Mouse (Mus musculus) spleen, adult 2 months (tissue): ENCODE results near the gene Prune1. TPM values are rescaled to one million over a fixed set of nuclear protein-coding genes. Genes with fewer than 3 reads are reported as not detected.
A peak's percentile ranks its signal among the peaks of the same experiment; 100 is the strongest.

Source experiments
- DNase-seq, 2 experiments: peaks; one replicate each; pipeline versions ENCODE4 v3.0.0 to v3.0.0-alpha.2; 2012 to 2021; ENCODE audit warnings: low spot score in 2 of 2, low read depth in 1 of 2
- H3K27ac ChIP-seq: fragments of 200-500 bp; 2 replicates; pipeline ENCODE4 v1.5.1; 2012; ENCODE audit warnings: low read length, inconsistent platforms; ENCODE audit not compliant: insufficient read depth
- H3K27me3 ChIP-seq: fragments of 200-500 bp; 2 replicates; pipeline ENCODE4 v1.6.1; 2012; ENCODE audit warnings: mild to moderate bottlenecking, moderate library complexity, low read length, inconsistent platforms; ENCODE audit not compliant: control insufficient read depth, insufficient read depth
- H3K36me3 ChIP-seq: fragments of 200-500 bp; 2 replicates; pipeline ENCODE4 v1.6.1; 2012; ENCODE audit warnings: mild to moderate bottlenecking, low read length, inconsistent platforms; ENCODE audit not compliant: control insufficient read depth, insufficient read depth
- H3K4me1 ChIP-seq: fragments of 200-500 bp; 2 replicates; pipeline ENCODE4 v1.6.1; 2011; ENCODE audit warnings: inconsistent platforms; ENCODE audit not compliant: control insufficient read depth, insufficient read depth, insufficient read length
- H3K4me3 ChIP-seq: fragments of 200-500 bp; 2 replicates; pipeline ENCODE4 v1.5.1; 2011; ENCODE audit warnings: mild to moderate bottlenecking, inconsistent platforms; ENCODE audit not compliant: insufficient read depth, insufficient read length; ENCODE audit errors: extremely low read depth
- CTCF ChIP-seq: fragments of 200-500 bp; IDR thresholded peaks from 2 replicates; pipeline ENCODE4 v1.5.1; 2011; ENCODE audit warnings: mild to moderate bottlenecking, inconsistent platforms; ENCODE audit not compliant: insufficient read depth, insufficient read length, insufficient replicate concordance; ENCODE audit errors: extremely low read depth
- POLR2A ChIP-seq: fragments of 200-500 bp; IDR thresholded peaks from 2 replicates; pipeline ENCODE4 v1.6.1; 2011; ENCODE audit warnings: low read depth, low read length, inconsistent platforms
- WGBS: fragments of 180-500 bp; shearing (Covaris S2); methylation state at CpG from one replicate; pipeline ENCODE4 v1.1.7; 2018; 5-methylcytosine and 5-hydroxymethylcytosine counted together
- polyA plus RNA-seq: library from polyadenylated mRNA; depleted of rRNA; stranded (reverse); fragments of >200 nt; gene quantifications from 2 replicates; pipeline ENCODE4 v1.2.3, GENCODE M21; 2012

Prune1 gene
- polyA plus RNA-seq, 1 experiment = 7.7 TPM

DNA sequence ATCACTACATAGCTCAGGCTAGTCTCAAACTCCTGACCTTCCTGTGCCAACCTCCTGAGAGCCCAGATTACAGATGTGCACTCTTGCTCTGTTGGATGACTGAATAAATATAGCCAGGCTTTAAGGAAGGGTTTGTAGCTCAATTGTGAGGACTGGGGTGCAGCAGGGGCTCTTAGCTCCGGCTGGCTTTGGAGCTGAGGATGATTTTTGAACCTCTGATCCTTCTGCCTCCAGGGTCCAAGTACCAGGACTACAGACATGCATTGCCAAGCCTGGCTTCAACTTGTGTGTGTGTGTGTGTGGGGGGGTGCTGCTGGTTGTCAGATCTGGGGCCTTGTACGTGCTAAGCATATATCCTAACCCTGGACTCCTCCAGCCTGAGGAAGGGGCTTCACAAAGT is 11.0 kb upstream of the Prune1 start:
- Histone ChIP-seq H3K4me1 (no peaks in the 10 kb centered on the region; the same call in 1 of the 2 replicates), H3K36me3 (peaks cover 24% of the 10 kb centered on the region), H3K27ac (peak overlapping the region; percentile 28; the same call in 1 of the 2 replicates), H3K27me3 (no peaks in the 10 kb centered on the region), H3K4me3 (no peak overlapping the region)
- no peak for TF ChIP-seq POLR2A
- TF ChIP-seq CTCF = no peak
- 83% methylated on average over 2 of the region's 2 CpGs for WGBS
- no peak for DNase-seq

- H3K4me1 ChIP-seq = no peaks in the 10 kb centered on the region; the same call in 1 of the 2 replicates
- no peak for TF ChIP-seq POLR2A
- TF ChIP-seq CTCF = no peak
- DNase-seq = no peak
- 53% methylated on average over 4 of the region's 4 CpGs for WGBS
- H3K4me3 ChIP-seq = no peak overlapping the region
- no peaks in the 10 kb centered on the region for H3K27me3 ChIP-seq
- H3K36me3 ChIP-seq = peaks cover 26% of the 10 kb centered on the region
- H3K27ac ChIP-seq = no peak overlapping the region
These were observed 9.2 kb upstream of the Prune1 start for GRCm38 (mm10) chr3:95291041-95291440.

GRCm38 (mm10) chr3:95290156-95290555 is 8.3 kb upstream of the Prune1 start:
- H3K4me3 ChIP-seq = no peak overlapping the region
- DNase-seq = no peak
- H3K27ac ChIP-seq = no peak overlapping the region
- 90% methylated on average over 6 of the region's 6 CpGs for WGBS
- peaks cover 23% of the 10 kb centered on the region for H3K36me3 ChIP-seq
- no peaks in the 10 kb centered on the region; the same call in 1 of the 2 replicates for H3K4me1 ChIP-seq
- no peaks in the 10 kb centered on the region for H3K27me3 ChIP-seq
- TF ChIP-seq CTCF (no peak), POLR2A (no peak)

DNA sequence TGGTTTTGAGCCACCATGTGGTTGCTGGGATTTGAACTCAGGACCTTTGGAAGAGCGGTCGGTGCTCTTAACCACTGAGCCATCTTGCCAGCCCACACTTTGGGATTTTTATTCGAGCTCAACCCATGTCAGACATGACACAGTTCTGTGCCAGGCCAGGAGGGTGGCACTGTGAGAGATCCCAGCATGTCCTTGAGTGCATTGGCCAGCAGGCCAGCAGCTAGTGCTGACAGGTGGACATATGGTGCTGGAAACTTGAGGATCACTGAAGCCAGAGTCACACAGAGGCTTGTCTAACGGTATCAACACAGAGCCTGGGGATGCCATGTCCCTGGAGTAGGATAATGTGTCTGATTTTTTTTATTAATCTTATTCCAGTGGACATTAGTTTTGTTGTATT is 7.5 kb upstream of the Prune1 start:
- H3K4me1 ChIP-seq = no peaks in the 10 kb centered on the region; the same call in 1 of the 2 replicates
- H3K36me3 ChIP-seq = peaks cover 20% of the 10 kb centered on the region
- WGBS = 91% methylated on average over 4 of the region's 4 CpGs
- H3K27me3 ChIP-seq = no peaks in the 10 kb centered on the region
- no peak for DNase-seq
- H3K27ac ChIP-seq = no peak overlapping the region
- no peak overlapping the region for H3K4me3 ChIP-seq
- TF ChIP-seq CTCF = no peak
- TF ChIP-seq POLR2A = no peak

GRCm38 (mm10) chr3:95287541-95287940 is 5.7 kb upstream of the Prune1 start:
- no peaks in the 10 kb centered on the region for H3K27me3 ChIP-seq
- 98% methylated on average over 3 of the region's 3 CpGs for WGBS
- no peak overlapping the region for H3K27ac ChIP-seq
- TF ChIP-seq CTCF (no peak), POLR2A (no peak)
- H3K4me1 ChIP-seq = no peaks in the 10 kb centered on the region
- H3K36me3 ChIP-seq = peaks cover 13% of the 10 kb centered on the region
- H3K4me3 ChIP-seq = no peak overlapping the region
- DNase-seq = no peak

GRCm38 (mm10) chr3:95286510-95286909 is 4.6 kb upstream of the Prune1 start:
- Histone ChIP-seq H3K4me3 (no peak overlapping the region), H3K4me1 (no peaks in the 10 kb centered on the region), H3K36me3 (peaks cover 11% of the 10 kb centered on the region), H3K27me3 (no peaks in the 10 kb centered on the region), H3K27ac (no peak overlapping the region)
- TF ChIP-seq CTCF = no peak
- TF ChIP-seq POLR2A = no peak
- WGBS = 66% methylated on average over 7 of the region's 7 CpGs
- DNase-seq = no peak

- peaks cover 9% of the 10 kb centered on the region for H3K36me3 ChIP-seq
- no peak overlapping the region for H3K4me3 ChIP-seq
- WGBS = 88% methylated on average over 5 of the region's 5 CpGs
- H3K27me3 ChIP-seq = no peaks in the 10 kb centered on the region
- no peak for DNase-seq
- TF ChIP-seq CTCF = no peak
- TF ChIP-seq POLR2A = no peak
- H3K4me1 ChIP-seq = no peaks in the 10 kb centered on the region; the same call in 1 of the 2 replicates
- H3K27ac ChIP-seq = no peak overlapping the region
These were observed 4.1 kb upstream of the Prune1 start for GRCm38 (mm10) chr3:95286011-95286410.

GRCm38 (mm10) chr3:95285390-95285789 is 3.5 kb upstream of the Prune1 start:
- no peak overlapping the region for H3K4me3 ChIP-seq
- DNase-seq = no peak
- H3K36me3 ChIP-seq = peaks cover 9% of the 10 kb centered on the region
- TF ChIP-seq POLR2A = no peak
- TF ChIP-seq CTCF = no peak
- H3K27ac ChIP-seq = no peak overlapping the region
- H3K27me3 ChIP-seq = no peaks in the 10 kb centered on the region
- WGBS = 95% methylated on average over 5 of the region's 5 CpGs
- no peaks in the 10 kb centered on the region; the same call in 1 of the 2 replicates for H3K4me1 ChIP-seq
